Mouse (Mus musculus): ENCODE measurements around the gene Nkap.
"Not testable (repeated sequence)": the region's sequence is repeated elsewhere in the genome, so short reads cannot be mapped to it uniquely, and the experiment has no call there.

Nkap gene

DNA sequence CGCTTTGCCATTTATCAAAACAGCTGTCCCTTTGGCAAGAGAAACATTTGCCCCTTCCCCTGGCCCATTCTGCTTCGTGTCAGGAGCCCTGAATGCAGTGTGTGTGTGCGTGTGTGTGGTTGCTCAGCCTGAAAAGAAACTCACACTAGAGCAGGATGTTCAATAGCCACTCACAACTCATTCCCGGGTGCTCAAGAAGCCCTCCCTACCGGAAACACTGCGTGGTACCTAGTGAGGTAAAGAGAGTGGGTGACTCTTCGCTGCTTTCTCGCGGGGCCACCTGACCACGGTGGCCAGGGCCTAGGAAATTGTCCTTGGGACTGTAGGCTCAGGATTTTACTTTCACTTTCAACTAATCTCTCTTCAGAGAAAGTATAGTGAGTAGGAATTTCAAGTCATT is 34.6 kb downstream of the Nkap start:
- DNase-seq (ENCODE audit: low read depth) = peak; percentile 16

DNA sequence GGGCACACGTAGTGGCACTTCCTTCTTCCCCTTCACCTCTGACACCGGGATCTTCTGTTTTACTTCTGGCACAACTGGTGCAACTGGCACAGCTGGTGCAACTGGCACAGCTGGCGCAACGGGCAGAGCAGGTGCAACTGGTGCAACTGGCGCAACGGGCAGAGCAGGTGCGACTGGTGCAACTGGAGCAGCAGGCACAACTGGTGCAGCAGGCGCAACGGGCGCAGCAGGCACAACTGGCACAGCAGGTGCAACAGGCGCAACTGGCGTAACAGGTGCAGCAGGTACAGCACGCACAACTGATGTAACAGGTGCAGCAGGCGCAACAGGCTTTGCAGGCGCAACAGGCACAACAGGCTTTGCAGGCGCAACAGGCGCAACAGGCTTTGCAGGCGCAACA is 36.5 kb downstream of the Nkap start:
- DNase-seq (ENCODE audit: low read depth) = no peak

DNA sequence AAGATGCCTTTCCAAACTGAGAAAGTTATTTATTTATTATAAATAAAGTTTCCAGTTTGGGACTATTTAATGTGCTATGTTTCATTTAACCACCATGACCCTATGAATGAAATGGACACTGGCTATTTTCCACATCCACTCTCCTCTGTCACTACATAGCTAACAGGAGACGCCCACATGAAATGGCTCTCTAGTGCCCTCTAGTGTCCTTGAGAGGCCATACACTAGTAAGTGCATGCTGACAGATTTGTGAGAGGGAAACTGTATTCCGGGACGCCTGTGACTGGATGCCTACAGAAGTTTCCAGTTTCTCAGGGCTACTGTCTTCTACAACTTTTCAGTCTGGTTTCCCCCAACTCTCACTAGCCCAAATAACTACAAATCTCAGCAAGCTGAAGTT is 40.5 kb downstream of the Nkap start:
- peak; percentile 77 for DNase-seq (ENCODE audit: low read depth)

DNA sequence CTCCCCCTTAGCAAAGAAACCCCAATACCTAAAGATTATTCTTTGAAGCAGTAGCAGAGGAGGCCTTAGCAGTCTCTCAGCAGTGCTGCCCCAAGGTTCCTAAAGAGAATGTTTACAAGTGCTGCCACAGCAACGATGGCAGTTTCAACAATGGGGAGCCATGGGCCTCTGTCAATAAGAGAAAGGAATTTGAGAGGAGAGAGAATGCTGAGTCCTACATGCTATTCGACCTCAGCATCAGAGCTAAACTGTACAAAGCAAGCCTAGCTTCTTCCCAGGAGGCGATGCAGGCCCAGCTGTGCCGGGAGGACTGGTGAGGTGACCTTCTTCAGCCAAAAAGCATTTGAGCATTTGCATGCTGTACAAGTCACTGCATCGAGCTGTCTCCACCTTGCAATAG is 42.1 kb downstream of the Nkap start, which contains the start of gene Akap14:
TSS of gene Akap14 (minus strand) at position 101 of the 400 bp plus-strand sequence.
- no peak for DNase-seq (ENCODE audit: low read depth)

DNA sequence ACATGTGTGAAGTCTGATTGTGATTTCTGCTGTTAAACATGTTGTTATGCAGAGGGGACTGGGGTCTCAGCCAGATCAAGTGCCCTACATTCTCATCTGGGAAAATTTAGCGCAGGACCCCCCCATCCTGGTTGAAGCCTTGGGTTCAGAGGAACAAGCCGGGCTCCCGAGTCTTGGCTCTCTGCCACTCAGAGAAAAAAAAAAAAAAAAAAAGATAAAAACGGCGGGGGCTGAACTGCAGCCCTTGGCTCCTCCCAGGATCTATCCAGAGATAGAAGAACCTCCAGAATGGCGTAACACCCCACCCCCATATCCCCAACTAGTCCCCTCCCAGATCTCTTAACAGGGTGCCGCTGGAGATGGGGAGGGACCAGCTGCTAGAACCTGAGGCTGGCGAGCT is 57.8 kb downstream of the Nkap start:
- DNase-seq (ENCODE audit: low read depth) = not testable (repeated sequence)

DNA sequence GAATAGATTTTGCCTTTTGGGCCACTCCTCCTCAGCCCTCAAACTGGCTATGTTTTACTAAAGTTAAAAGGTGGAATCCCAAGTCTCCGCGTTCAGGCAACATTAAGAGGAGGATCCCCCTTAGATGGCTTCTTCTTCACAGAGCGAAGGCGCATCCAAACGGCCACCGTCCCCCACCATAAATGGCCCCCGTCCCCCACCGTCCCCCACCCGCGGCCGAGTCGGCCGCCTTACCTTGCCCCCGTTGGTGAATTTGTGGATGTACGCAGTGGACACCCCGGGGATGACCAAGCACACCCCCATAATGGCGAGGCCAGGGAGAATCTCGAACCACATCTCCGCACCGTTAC is 64.1 kb downstream of the Nkap start:
- no peak for DNase-seq (ENCODE audit: low read depth)

DNA sequence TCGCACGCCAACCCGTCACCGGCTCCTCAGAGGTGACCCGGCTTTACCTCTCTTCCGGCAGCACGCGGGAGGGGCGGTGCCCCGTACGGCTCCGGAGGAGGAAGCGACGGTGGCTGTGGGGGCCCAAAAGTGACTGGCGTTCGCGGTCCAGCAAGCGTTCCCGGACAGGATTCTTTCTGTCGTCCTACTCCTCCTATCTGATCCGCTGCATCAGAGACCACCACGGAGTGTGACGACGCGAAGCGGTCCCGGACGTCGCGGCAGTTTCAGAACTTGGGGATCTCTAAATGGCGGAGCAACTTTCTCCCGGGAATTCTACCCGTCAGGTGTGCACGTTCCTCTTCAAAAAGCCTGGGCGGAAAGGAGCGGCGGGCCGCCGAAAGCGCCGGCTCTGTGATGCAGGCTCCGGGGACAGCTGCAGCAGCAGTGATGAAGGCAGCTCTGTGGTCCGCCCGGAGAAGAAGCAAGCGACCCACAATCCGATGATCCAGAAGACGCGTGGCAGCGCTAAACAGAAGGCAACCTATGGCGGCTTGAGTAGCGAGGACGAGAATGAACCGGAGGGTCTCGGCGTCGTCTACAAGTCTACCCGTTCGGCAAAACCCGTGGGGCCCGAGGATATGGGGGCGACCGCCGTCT is 64.6 kb downstream of the Nkap start, which contains the start of the genes Ndufa1 and Rnf113a1:
TSS of gene Ndufa1 (minus strand) at position 59 of the 639 bp plus-strand sequence.
TSS of gene Rnf113a1 (plus strand) at position 141 of the 639 bp plus-strand sequence.
- peak; percentile 84 for DNase-seq (ENCODE audit: low read depth)

DNA sequence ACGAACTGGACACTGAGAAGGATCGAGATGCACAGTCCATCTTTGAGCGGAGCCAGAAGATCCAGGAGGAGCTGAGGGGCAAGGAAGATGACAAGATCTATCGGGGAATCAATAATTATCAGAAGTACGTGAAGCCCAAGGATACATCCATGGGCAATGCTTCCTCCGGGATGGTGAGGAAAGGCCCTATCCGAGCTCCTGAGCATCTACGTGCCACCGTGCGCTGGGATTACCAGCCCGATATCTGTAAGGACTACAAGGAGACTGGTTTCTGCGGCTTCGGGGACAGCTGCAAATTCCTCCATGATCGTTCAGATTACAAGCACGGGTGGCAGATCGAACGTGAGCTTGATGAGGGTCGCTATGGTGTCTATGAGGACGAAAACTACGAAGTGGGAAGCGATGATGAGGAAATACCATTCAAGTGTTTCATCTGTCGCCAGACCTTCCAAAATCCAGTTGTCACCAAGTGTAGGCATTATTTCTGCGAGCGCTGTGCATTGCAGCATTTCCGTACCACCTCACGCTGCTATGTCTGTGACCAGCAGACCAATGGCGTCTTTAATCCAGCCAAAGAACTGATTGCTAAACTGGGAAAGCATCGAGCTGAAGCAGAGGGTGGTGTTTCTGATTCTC is 65.3 kb downstream of the Nkap start:
- peak; percentile 26 for DNase-seq (ENCODE audit: low read depth)

DNA sequence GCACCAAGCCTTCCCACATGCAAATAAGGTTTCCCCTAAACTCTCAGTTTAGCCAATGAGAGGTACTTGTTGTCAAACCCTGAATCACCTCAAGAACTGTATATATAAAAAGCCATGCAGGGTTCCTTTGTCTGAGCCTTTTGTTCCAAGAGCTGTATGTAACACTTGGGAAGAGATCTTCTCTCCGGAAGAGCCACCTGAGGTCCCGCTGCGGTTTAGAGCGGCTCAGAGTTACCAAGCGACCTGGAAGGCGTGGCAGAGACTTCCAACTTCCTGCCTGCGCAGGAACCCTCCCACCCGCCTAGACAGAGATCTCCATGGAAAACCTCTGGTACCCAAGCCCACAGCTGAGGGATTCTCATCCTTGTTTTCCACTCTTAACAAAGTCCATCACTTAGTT is 72.1 kb downstream of the Nkap start:
- DNase-seq (ENCODE audit: low read depth) = no peak
